Mouse (Mus musculus): ENCODE results near the gene Dock1.

- TF ChIP-seq CTCF (conservative IDR thresholded peaks at IDR 0.05; ENCODE audit: insufficient read depth, insufficient read length, low read depth, low read length) (no peak), POLR2A (IDR thresholded peaks at IDR 0.05; ENCODE audit: low read depth, low read length) (no peak)
Observed at GRCm38 (mm10) chr7:135002216-135002615, 331.8 kb downstream of the Dock1 start.
